Mouse (Mus musculus): ENCODE measurements at regions not wholly inside any gene's neighbourhood (a gene's known extent, or its start where the extent isn't known, plus 50 kb on each side); places are given as distances from the start of the nearest gene placed in this dataset.

- TF ChIP-seq POLR2A (IDR thresholded peaks at IDR 0.05; ENCODE audit: low read depth, low read length), result no peak
- no peak for TF ChIP-seq CTCF (conservative IDR thresholded peaks at IDR 0.05; ENCODE audit: insufficient read depth, insufficient read length, low read depth, low read length)
Observed at GRCm38 (mm10) chr7:69738998-69739397, 627.5 kb downstream of the Nr2f2 start.
